Mouse (Mus musculus) spleen, adult 2 months (tissue): Measurements from ENCODE around the gene Cryzl2. TPM values are rescaled to one million over a fixed set of nuclear protein-coding genes. Genes with fewer than 3 reads are reported as not detected.

ENCODE experiments used
- DNase-seq, 2 experiments: peaks; one replicate each; pipeline versions ENCODE4 v3.0.0 to v3.0.0-alpha.2; 2012 to 2021; ENCODE audit warnings: low spot score in 2 of 2, low read depth in 1 of 2
- H3K27ac ChIP-seq: fragments of 200-500 bp; 2 replicates; pipeline ENCODE4 v1.5.1; 2012; ENCODE audit warnings: low read length, inconsistent platforms; ENCODE audit not compliant: insufficient read depth
- H3K27me3 ChIP-seq: fragments of 200-500 bp; 2 replicates; pipeline ENCODE4 v1.6.1; 2012; ENCODE audit warnings: mild to moderate bottlenecking, moderate library complexity, low read length, inconsistent platforms; ENCODE audit not compliant: control insufficient read depth, insufficient read depth
- H3K36me3 ChIP-seq: fragments of 200-500 bp; 2 replicates; pipeline ENCODE4 v1.6.1; 2012; ENCODE audit warnings: mild to moderate bottlenecking, low read length, inconsistent platforms; ENCODE audit not compliant: control insufficient read depth, insufficient read depth
- H3K4me1 ChIP-seq: fragments of 200-500 bp; 2 replicates; pipeline ENCODE4 v1.6.1; 2011; ENCODE audit warnings: inconsistent platforms; ENCODE audit not compliant: control insufficient read depth, insufficient read depth, insufficient read length
- H3K4me3 ChIP-seq: fragments of 200-500 bp; 2 replicates; pipeline ENCODE4 v1.5.1; 2011; ENCODE audit warnings: mild to moderate bottlenecking, inconsistent platforms; ENCODE audit not compliant: insufficient read depth, insufficient read length; ENCODE audit errors: extremely low read depth
- CTCF ChIP-seq: fragments of 200-500 bp; IDR thresholded peaks from 2 replicates; pipeline ENCODE4 v1.5.1; 2011; ENCODE audit warnings: mild to moderate bottlenecking, inconsistent platforms; ENCODE audit not compliant: insufficient read depth, insufficient read length, insufficient replicate concordance; ENCODE audit errors: extremely low read depth
- POLR2A ChIP-seq: fragments of 200-500 bp; IDR thresholded peaks from 2 replicates; pipeline ENCODE4 v1.6.1; 2011; ENCODE audit warnings: low read depth, low read length, inconsistent platforms
- WGBS: fragments of 180-500 bp; shearing (Covaris S2); methylation state at CpG from one replicate; pipeline ENCODE4 v1.1.7; 2018; 5-methylcytosine and 5-hydroxymethylcytosine counted together
- polyA plus RNA-seq: library from polyadenylated mRNA; depleted of rRNA; stranded (reverse); fragments of >200 nt; gene quantifications from 2 replicates; pipeline ENCODE4 v1.2.3, GENCODE M21; 2012

Cryzl2 gene
- polyA plus RNA-seq, 1 experiment = 11.1 TPM

- Histone ChIP-seq H3K36me3 (no peaks in the 10 kb centered on the region), H3K4me3 (no peak overlapping the region), H3K27me3 (peaks cover 9% of the 10 kb centered on the region), H3K4me1 (peaks cover 5% of the 10 kb centered on the region), H3K27ac (no peak overlapping the region)
- no peak for DNase-seq
- WGBS = 79% methylated on average over 3 of the region's 3 CpGs
- TF ChIP-seq CTCF (no peak), POLR2A (no peak)
Measured at GRCm38 (mm10) chr1:157415771-157416170, 42.6 kb upstream of the Cryzl2 start.

- DNase-seq = no peak
- peaks cover 7% of the 10 kb centered on the region for H3K27me3 ChIP-seq
- H3K4me3 ChIP-seq = no peak overlapping the region
- no peaks in the 10 kb centered on the region for H3K36me3 ChIP-seq
- H3K27ac ChIP-seq = no peak overlapping the region
- peaks cover 3% of the 10 kb centered on the region for H3K4me1 ChIP-seq
- TF ChIP-seq POLR2A (no peak), CTCF (no peak)
- WGBS = 87% methylated on average over 2 of the region's 2 CpGs
Measured at GRCm38 (mm10) chr1:157416628-157417027, 41.7 kb upstream of the Cryzl2 start.

GRCm38 (mm10) chr1:157417414-157417813, 41.0 kb upstream of the Cryzl2 start:
- no peaks in the 10 kb centered on the region for H3K4me1 ChIP-seq
- no peaks in the 10 kb centered on the region for H3K36me3 ChIP-seq
- DNase-seq = no peak
- H3K4me3 ChIP-seq = no peak overlapping the region
- H3K27ac ChIP-seq = no peak overlapping the region
- H3K27me3 ChIP-seq = no peaks in the 10 kb centered on the region
- TF ChIP-seq CTCF = no peak
- 68% methylated on average over 3 of the region's 3 CpGs for WGBS

- H3K4me1 ChIP-seq = no peaks in the 10 kb centered on the region
- WGBS = 75% methylated on average over 7 of the region's 7 CpGs
Measured at GRCm38 (mm10) chr1:157417861-157418260, 40.5 kb upstream of the Cryzl2 start.

GRCm38 (mm10) chr1:157425741-157426427, 32.5 kb upstream of the Cryzl2 start:
- Histone ChIP-seq H3K36me3 (no peaks in the 10 kb centered on the region), H3K4me1 (no peaks in the 10 kb centered on the region), H3K27ac (no peak overlapping the region), H3K27me3 (no peaks in the 10 kb centered on the region), H3K4me3 (no peak overlapping the region)
- no peak for DNase-seq
- TF ChIP-seq POLR2A (no peak), CTCF (no peak)
- WGBS = 38% methylated on average over 8 of the region's 8 CpGs

More at GRCm38 (mm10) chr1:157417861-157418260, 40.5 kb upstream of the Cryzl2 start:
- H3K27me3 ChIP-seq = no peaks in the 10 kb centered on the region
- DNase-seq = no peak
- H3K36me3 ChIP-seq = no peaks in the 10 kb centered on the region
- TF ChIP-seq POLR2A (no peak), CTCF (no peak)
- no peak overlapping the region for H3K27ac ChIP-seq
- H3K4me3 ChIP-seq = no peak overlapping the region

- H3K4me1 ChIP-seq = no peaks in the 10 kb centered on the region
- TF ChIP-seq CTCF (no peak), POLR2A (no peak)
- no peak overlapping the region for H3K4me3 ChIP-seq
- no peak for DNase-seq
- H3K36me3 ChIP-seq = no peaks in the 10 kb centered on the region
- WGBS = 33% methylated on average over 1 of the region's 1 CpGs
- H3K27ac ChIP-seq = no peak overlapping the region
- no peaks in the 10 kb centered on the region for H3K27me3 ChIP-seq
Measured at GRCm38 (mm10) chr1:157426933-157427332, 31.4 kb upstream of the Cryzl2 start.

- Histone ChIP-seq H3K4me3 (no peak overlapping the region), H3K27me3 (no peaks in the 10 kb centered on the region)
Measured at GRCm38 (mm10) chr1:157427604-157428003, 30.8 kb upstream of the Cryzl2 start.

More at GRCm38 (mm10) chr1:157427604-157428003, 30.8 kb upstream of the Cryzl2 start:
- no peak for DNase-seq
- no peak overlapping the region for H3K27ac ChIP-seq
- no peaks in the 10 kb centered on the region for H3K4me1 ChIP-seq
- TF ChIP-seq POLR2A = no peak
- H3K36me3 ChIP-seq = no peaks in the 10 kb centered on the region
- WGBS = 91% methylated on average over 4 of the region's 4 CpGs
